Mouse (Mus musculus): ENCODE results near the gene Tlr9. TPM values are rescaled to one million over a fixed set of nuclear protein-coding genes. Genes with fewer than 3 reads are reported as not detected.

Gene Tlr9
- total and polyA plus RNA-seq, 3 experiments = not detected

- DNase-seq (ENCODE audit: low read depth, low spot score) = no peak
- no peaks in the 10 kb centered on the region for H3K9me3 ChIP-seq (replicated peaks; ENCODE audit: insufficient read depth, low read length)
- no peaks in the 10 kb centered on the region for H3K27me3 ChIP-seq (ENCODE audit: control insufficient read depth in 1 of 2, insufficient read depth in 2 of 2, low read length in 2 of 2)
- H3K9ac ChIP-seq (ENCODE audit: control insufficient read depth, low read depth, low read length, poor library complexity, severe bottlenecking) = no peak overlapping the region
- no peaks in the 10 kb centered on the region; a peak in 1 of 4 replicates for H3K36me3 ChIP-seq (ENCODE audit: control insufficient read depth in 1 of 2, insufficient read depth in 2 of 2, low read length in 2 of 2)
- TF ChIP-seq ZNF384 (IDR thresholded peaks at IDR 0.05; ENCODE audit: low read depth, low read length) (no peak), JUND (IDR thresholded peaks at IDR 0.05; ENCODE audit: low read depth, low read length) (no peak), GABPA (IDR thresholded peaks at IDR 0.05; ENCODE audit: low read depth, low read length) (no peak), BHLHE40 (IDR thresholded peaks at IDR 0.05; ENCODE audit: borderline replicate concordance, low read depth, low read length) (no peak), CHD2 (IDR thresholded peaks at IDR 0.05; ENCODE audit: low read length) (no peak), EP300 (IDR thresholded peaks at IDR 0.05; ENCODE audit: low read depth in 1 of 2, low read length in 2 of 2) (no peak), MAX (IDR thresholded peaks at IDR 0.05; ENCODE audit: low read length) (no peak), CHD1 (IDR thresholded peaks at IDR 0.05; ENCODE audit: low read depth, low read length) (no peak), GATA1 (IDR thresholded peaks at IDR 0.05; ENCODE audit: low read depth, low read length) (no peak)
- peaks cover 0 to 7% of the 10 kb centered on the region in 2 experiments; a peak in 1 of 4 replicates for H3K4me1 ChIP-seq (ENCODE audit: control insufficient read depth in 1 of 2, insufficient read depth in 2 of 2, low read length in 2 of 2)
- H3K79me2 ChIP-seq (ENCODE audit: control insufficient read depth, insufficient read depth, low read length, poor library complexity) = no peaks in the 10 kb centered on the region
- H3K27ac ChIP-seq (ENCODE audit: control insufficient read depth, low read depth, low read length) = no peak overlapping the region
- no peak overlapping the region for H3K4me3 ChIP-seq (ENCODE audit: control insufficient read depth in 1 of 2, insufficient read depth in 1 of 2, low read depth in 2 of 2, low read length in 2 of 2)
Measured at GRCm38 (mm10) chr9:106231220-106231619, 8.8 kb downstream of the Tlr9 start.

- no peaks in the 10 kb centered on the region for H3K79me2 ChIP-seq (ENCODE audit: control insufficient read depth, insufficient read depth, low read length, poor library complexity)
- no peaks in the 10 kb centered on the region; a peak in 1 of 4 replicates for H3K36me3 ChIP-seq (ENCODE audit: control insufficient read depth in 1 of 2, insufficient read depth in 2 of 2, low read length in 2 of 2)
- no peak overlapping the region for H3K27ac ChIP-seq (ENCODE audit: control insufficient read depth, low read depth, low read length)
- H3K27me3 ChIP-seq (ENCODE audit: control insufficient read depth in 1 of 2, insufficient read depth in 2 of 2, low read length in 2 of 2) = no peaks in the 10 kb centered on the region
- no peak overlapping the region for H3K9ac ChIP-seq (ENCODE audit: control insufficient read depth, low read depth, low read length, poor library complexity, severe bottlenecking)
- H3K9me3 ChIP-seq (replicated peaks; ENCODE audit: insufficient read depth, low read length) = no peaks in the 10 kb centered on the region
- peaks cover 0 to 7% of the 10 kb centered on the region in 2 experiments; a peak in 1 of 4 replicates for H3K4me1 ChIP-seq (ENCODE audit: control insufficient read depth in 1 of 2, insufficient read depth in 2 of 2, low read length in 2 of 2)
- TF ChIP-seq ZMIZ1 (IDR thresholded peaks at IDR 0.05; ENCODE audit: low read depth, low read length) (no peak), ETS1 (IDR thresholded peaks at IDR 0.05; ENCODE audit: low read depth, low read length) (no peak)
- no peak for DNase-seq (ENCODE audit: low read depth, low spot score)
- no peak overlapping the region for H3K4me3 ChIP-seq (ENCODE audit: control insufficient read depth in 1 of 2, insufficient read depth in 1 of 2, low read depth in 2 of 2, low read length in 2 of 2)
Measured at GRCm38 (mm10) chr9:106231816-106232215, 9.4 kb downstream of the Tlr9 start.

- no peaks in the 10 kb centered on the region for H3K9me3 ChIP-seq (replicated peaks; ENCODE audit: insufficient read depth, low read length)
- DNase-seq (ENCODE audit: low read depth, low spot score) = no peak
- TF ChIP-seq ZMIZ1 (IDR thresholded peaks at IDR 0.05; ENCODE audit: low read depth, low read length) (no peak), ZKSCAN1 (IDR thresholded peaks at IDR 0.05; ENCODE audit: low read depth, low read length) (no peak), TBP (IDR thresholded peaks at IDR 0.05; ENCODE audit: low read depth, low read length) (no peak)
Measured at GRCm38 (mm10) chr9:106232956-106233355, 10.6 kb downstream of the Tlr9 start.

More at GRCm38 (mm10) chr9:106232956-106233355, 10.6 kb downstream of the Tlr9 start:
- Histone ChIP-seq H3K27ac (ENCODE audit: control insufficient read depth, low read depth, low read length) (no peak overlapping the region), H3K36me3 (ENCODE audit: control insufficient read depth in 1 of 2, insufficient read depth in 2 of 2, low read length in 2 of 2) (no peaks in the 10 kb centered on the region; a peak in 1 of 4 replicates), H3K4me3 (ENCODE audit: control insufficient read depth in 1 of 2, insufficient read depth in 1 of 2, low read depth in 2 of 2, low read length in 2 of 2) (no peak overlapping the region), H3K4me1 (ENCODE audit: control insufficient read depth in 1 of 2, insufficient read depth in 2 of 2, low read length in 2 of 2) (peaks cover 0 to 7% of the 10 kb centered on the region in 2 experiments; a peak in 1 of 4 replicates), H3K27me3 (ENCODE audit: control insufficient read depth in 1 of 2, insufficient read depth in 2 of 2, low read length in 2 of 2) (no peaks in the 10 kb centered on the region), H3K79me2 (ENCODE audit: control insufficient read depth, insufficient read depth, low read length, poor library complexity) (no peaks in the 10 kb centered on the region), H3K9ac (ENCODE audit: control insufficient read depth, low read depth, low read length, poor library complexity, severe bottlenecking) (no peak overlapping the region)

Data from MEL (cell line).